Mouse (Mus musculus): ENCODE results near the gene Actr6. TPM values are rescaled to one million over a fixed set of nuclear protein-coding genes. Genes with fewer than 3 reads are reported as not detected.

The Actr6 gene
- total and polyA plus RNA-seq, 3 experiments = 14.4 to 414 (median 15.3) TPM

DNA sequence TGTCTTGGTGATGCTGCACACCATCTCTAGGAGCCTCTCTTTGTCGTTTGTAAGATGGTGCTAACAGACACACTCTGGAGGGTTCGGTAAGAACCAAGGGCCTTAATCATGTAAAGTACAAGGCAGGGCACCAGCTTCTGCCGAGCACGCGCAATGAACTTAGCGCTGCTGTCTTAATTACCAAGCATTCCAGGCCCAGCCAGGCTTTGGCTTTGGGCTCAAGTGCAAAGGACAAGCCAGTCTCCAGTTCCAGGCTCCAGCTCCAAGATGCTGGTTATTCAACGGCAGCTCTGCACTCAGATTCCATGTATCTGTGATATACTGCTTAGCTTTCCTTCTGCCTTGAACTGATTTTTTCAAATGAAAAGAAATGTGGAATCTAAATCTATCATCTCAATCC lies 64.5 kb downstream of the Actr6 start:
- Histone ChIP-seq H3K79me2 (ENCODE audit: control insufficient read depth, insufficient read depth, low read length, poor library complexity) (no peaks in the 10 kb centered on the region), H3K9ac (ENCODE audit: control insufficient read depth, low read depth, low read length, poor library complexity, severe bottlenecking) (no peak overlapping the region), H3K27ac (ENCODE audit: control insufficient read depth, low read depth, low read length) (no peak overlapping the region), H3K9me3 (replicated peaks; ENCODE audit: insufficient read depth, low read length) (no peaks in the 10 kb centered on the region), H3K36me3 (ENCODE audit: control insufficient read depth in 1 of 2, insufficient read depth in 2 of 2, low read length in 2 of 2) (peaks cover 0 to 8% of the 10 kb centered on the region in 2 experiments; a peak in 2 of 4 replicates), H3K4me3 (ENCODE audit: control insufficient read depth in 1 of 2, insufficient read depth in 1 of 2, low read depth in 2 of 2, low read length in 2 of 2) (no peak overlapping the region), H3K27me3 (ENCODE audit: control insufficient read depth in 1 of 2, insufficient read depth in 2 of 2, low read length in 2 of 2) (no peaks in the 10 kb centered on the region), H3K4me1 (ENCODE audit: control insufficient read depth in 1 of 2, insufficient read depth in 2 of 2, low read length in 2 of 2) (no peaks in the 10 kb centered on the region)
- DNase-seq (ENCODE audit: low read depth, low spot score) = no peak
- TF ChIP-seq TCF12 (IDR thresholded peaks at IDR 0.05; ENCODE audit: low read depth, low read length) = no peak
- TF ChIP-seq MAFK (IDR thresholded peaks at IDR 0.05; ENCODE audit: borderline replicate concordance, low read depth, low read length) = no peak
- no peak for TF ChIP-seq GATA1 (IDR thresholded peaks at IDR 0.05; ENCODE audit: low read depth, low read length)
- no peak for TF ChIP-seq USF2 (IDR thresholded peaks at IDR 0.05; ENCODE audit: borderline replicate concordance in 1 of 2, insufficient read depth in 1 of 2, low read depth in 1 of 2, low read length in 2 of 2)
- no peak for TF ChIP-seq MAZ (IDR thresholded peaks at IDR 0.05; ENCODE audit: low read depth, low read length)
- no peak for TF ChIP-seq HCFC1 (IDR thresholded peaks at IDR 0.05; ENCODE audit: low read depth, low read length)
- no peak for TF ChIP-seq POLR2A (IDR thresholded peaks at IDR 0.05; ENCODE audit: control insufficient read depth in 1 of 2, insufficient read depth in 1 of 2, low read depth in 1 of 2, low read length in 2 of 2, poor library complexity in 1 of 2)
- TF ChIP-seq NRF1 (IDR thresholded peaks at IDR 0.05; ENCODE audit: insufficient read depth, low read depth, low read length, poor library complexity, severe bottlenecking) = no peak

DNA sequence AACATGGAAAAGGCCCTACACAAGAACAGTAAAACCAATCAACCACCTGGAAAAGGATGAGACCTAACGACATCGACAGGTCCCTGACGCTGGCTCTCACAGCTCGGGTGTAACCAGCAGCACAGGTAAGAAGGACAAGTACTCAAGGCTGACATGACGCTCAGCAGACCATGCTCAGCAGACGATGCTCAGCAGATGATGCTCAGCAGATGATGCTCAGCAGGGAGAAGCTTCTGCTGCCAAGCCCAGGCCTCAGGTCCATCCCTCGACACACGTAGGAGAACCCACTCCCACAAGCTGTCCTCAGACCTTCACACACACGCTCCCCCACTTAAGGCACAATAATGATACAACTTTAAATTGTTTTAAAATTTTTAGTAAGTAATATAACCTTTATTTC lies 66.4 kb downstream of the Actr6 start:
- TF ChIP-seq POLR2AphosphoS5 (IDR thresholded peaks at IDR 0.05; ENCODE audit: borderline replicate concordance, low read depth, low read length) = no peak
- no peak for TF ChIP-seq MAZ (IDR thresholded peaks at IDR 0.05; ENCODE audit: low read depth, low read length)
- TF ChIP-seq CTCF (IDR thresholded peaks at IDR 0.05 in 2 of 3, conservative IDR thresholded peaks at IDR 0.05 in 1 of 3; ENCODE audit: control insufficient read depth in 1 of 3, insufficient read depth in 1 of 3, low read depth in 2 of 3, low read length in 3 of 3, poor library complexity in 1 of 3, severe bottlenecking in 1 of 3) = no peak
- TF ChIP-seq ZC3H11A (IDR thresholded peaks at IDR 0.05; ENCODE audit: low read depth, low read length) = no peak
- no peak for TF ChIP-seq CHD2 (IDR thresholded peaks at IDR 0.05; ENCODE audit: low read length)
- TF ChIP-seq ZMIZ1 (IDR thresholded peaks at IDR 0.05; ENCODE audit: low read depth, low read length) = no peak
- no peak for TF ChIP-seq MYC (IDR thresholded peaks at IDR 0.05; ENCODE audit: low read depth, low read length)
- TF ChIP-seq ZKSCAN1 (IDR thresholded peaks at IDR 0.05; ENCODE audit: low read depth, low read length) = no peak
- TF ChIP-seq KAT2A (conservative IDR thresholded peaks at IDR 0.05; ENCODE audit: low read depth, low read length) = no peak
- no peak for TF ChIP-seq ETS1 (IDR thresholded peaks at IDR 0.05; ENCODE audit: low read depth, low read length)
- TF ChIP-seq MAFK (IDR thresholded peaks at IDR 0.05; ENCODE audit: borderline replicate concordance, low read depth, low read length) = no peak
- no peak for TF ChIP-seq JUND (IDR thresholded peaks at IDR 0.05; ENCODE audit: low read depth, low read length)
- no peak for TF ChIP-seq HCFC1 (IDR thresholded peaks at IDR 0.05; ENCODE audit: low read depth, low read length)
- no peak for TF ChIP-seq MEF2A (IDR thresholded peaks at IDR 0.05; ENCODE audit: extremely low read depth, insufficient replicate concordance, low read depth, low read length, poor library complexity, severe bottlenecking)
- no peak for TF ChIP-seq TBP (IDR thresholded peaks at IDR 0.05; ENCODE audit: low read depth, low read length)
- no peak for TF ChIP-seq TAL1 (IDR thresholded peaks at IDR 0.05; ENCODE audit: low read length)
- no peak for TF ChIP-seq USF2 (IDR thresholded peaks at IDR 0.05; ENCODE audit: borderline replicate concordance in 1 of 2, insufficient read depth in 1 of 2, low read depth in 1 of 2, low read length in 2 of 2)
- TF ChIP-seq GATA1 (IDR thresholded peaks at IDR 0.05; ENCODE audit: low read depth, low read length) = no peak
- TF ChIP-seq SIN3A (IDR thresholded peaks at IDR 0.05; ENCODE audit: low read length) = no peak
- no peak for TF ChIP-seq SMC3 (IDR thresholded peaks at IDR 0.05; ENCODE audit: low read depth, low read length)
- H3K36me3 ChIP-seq (ENCODE audit: control insufficient read depth in 1 of 2, insufficient read depth in 2 of 2, low read length in 2 of 2) = peaks cover 0 to 8% of the 10 kb centered on the region in 2 experiments; a peak in 2 of 4 replicates

More for the DNA sequence above, 66.4 kb downstream of the Actr6 start:
- Histone ChIP-seq H3K9ac (ENCODE audit: control insufficient read depth, low read depth, low read length, poor library complexity, severe bottlenecking) (no peak overlapping the region), H3K27ac (ENCODE audit: control insufficient read depth, low read depth, low read length) (no peak overlapping the region), H3K79me2 (ENCODE audit: control insufficient read depth, insufficient read depth, low read length, poor library complexity) (no peaks in the 10 kb centered on the region), H3K4me1 (ENCODE audit: control insufficient read depth in 1 of 2, insufficient read depth in 2 of 2, low read length in 2 of 2) (no peaks in the 10 kb centered on the region), H3K9me3 (replicated peaks; ENCODE audit: insufficient read depth, low read length) (no peaks in the 10 kb centered on the region), H3K4me3 (ENCODE audit: control insufficient read depth in 1 of 2, insufficient read depth in 1 of 2, low read depth in 2 of 2, low read length in 2 of 2) (no peak overlapping the region), H3K27me3 (ENCODE audit: control insufficient read depth in 1 of 2, insufficient read depth in 2 of 2, low read length in 2 of 2) (no peaks in the 10 kb centered on the region)
- DNase-seq (ENCODE audit: low read depth, low spot score) = no peak
